Mouse (Mus musculus): ENCODE measurements around the gene Cdkn1a. TPM values are rescaled to one million over a fixed set of nuclear protein-coding genes. Genes with fewer than 3 reads are reported as not detected.

Cdkn1a gene
- polyA plus RNA-seq, 1 experiment, result 2,069 TPM

GRCm38 (mm10) chr17:29093110-29093952 lies 2.6 kb downstream of the Cdkn1a start:
- peak overlapping the region; percentile 77 for H3ac ChIP-seq (ENCODE audit: control insufficient read depth, insufficient read length)
- peaks cover 61% of the 10 kb centered on the region for H3K79me2 ChIP-seq (ENCODE audit: control insufficient read depth, insufficient read depth)
- H3K4me2 ChIP-seq (ENCODE audit: low read depth), result peak overlapping the region; percentile 96
- peaks cover 26% of the 10 kb centered on the region for H3K36me3 ChIP-seq (ENCODE audit: control insufficient read depth, insufficient read depth)
- peak overlapping the region; percentile 100 for H3K4me3 ChIP-seq
- no peaks in the 10 kb centered on the region for H3K27me3 ChIP-seq (ENCODE audit: control insufficient read depth, insufficient read depth, insufficient read length)
- TF ChIP-seq E2F4 (IDR thresholded peaks at IDR 0.05; ENCODE audit: insufficient read depth), result peak; percentile 53
- peak in 1 of 3 experiments; percentile 23 for TF ChIP-seq MYOD1 (IDR thresholded peaks at IDR 0.05; ENCODE audit: control insufficient read depth in 1 of 3, insufficient read length in 2 of 3, low read depth in 2 of 3)
- no peak for TF ChIP-seq TCF12 (IDR thresholded peaks at IDR 0.05; ENCODE audit: insufficient read depth, poor library complexity, severe bottlenecking)
- peak in 2 of 3 experiments; percentile 32 to 64 for TF ChIP-seq MYOG (IDR thresholded peaks at IDR 0.05; ENCODE audit: control insufficient read depth in 1 of 3, insufficient read depth in 1 of 3, insufficient read length in 2 of 3, low read depth in 2 of 3)
- TF ChIP-seq USF1 (IDR thresholded peaks at IDR 0.05; ENCODE audit: low read depth), result no peak
- TF ChIP-seq POLR2A (IDR thresholded peaks at IDR 0.05; ENCODE audit: insufficient read length, low read depth), result peak; percentile 97
- peak; percentile 21 for TF ChIP-seq TCF3 (IDR thresholded peaks at IDR 0.05; ENCODE audit: insufficient read length, low read depth)
- peak; percentile 97 for TF ChIP-seq POLR2AphosphoS2 (IDR thresholded peaks at IDR 0.05; ENCODE audit: insufficient read length, low read depth)
- peak; percentile 19 for TF ChIP-seq REST (IDR thresholded peaks at IDR 0.05; ENCODE audit: insufficient read depth, insufficient read length)
- TF ChIP-seq SRF (IDR thresholded peaks at IDR 0.05; ENCODE audit: control insufficient read depth, insufficient read length, low read depth), result peak; percentile 64
- no peak for TF ChIP-seq CEBPB (IDR thresholded peaks at IDR 0.05; ENCODE audit: insufficient read depth, poor library complexity, severe bottlenecking)
- TF ChIP-seq MAX (IDR thresholded peaks at IDR 0.05; ENCODE audit: low read depth), result no peak

GRCm38 (mm10) chr17:29093961-29094309 lies 3.2 kb downstream of the Cdkn1a start:
- peaks cover 32% of the 10 kb centered on the region for H3K36me3 ChIP-seq (ENCODE audit: control insufficient read depth, insufficient read depth)
- H3K79me2 ChIP-seq (ENCODE audit: control insufficient read depth, insufficient read depth), result peaks cover 62% of the 10 kb centered on the region
- TF ChIP-seq POLR2AphosphoS2 (IDR thresholded peaks at IDR 0.05; ENCODE audit: insufficient read length, low read depth), result peak; percentile 8
- no peak for TF ChIP-seq TCF3 (IDR thresholded peaks at IDR 0.05; ENCODE audit: insufficient read length, low read depth)
- peak; percentile 67 for TF ChIP-seq POLR2A (IDR thresholded peaks at IDR 0.05; ENCODE audit: insufficient read length, low read depth)
- peak in 2 of 3 experiments; percentile 0 to 5 for TF ChIP-seq MYOD1 (IDR thresholded peaks at IDR 0.05; ENCODE audit: control insufficient read depth in 1 of 3, insufficient read length in 2 of 3, low read depth in 2 of 3)
- peak overlapping the region; percentile 100 for H3K4me3 ChIP-seq
- no peaks in the 10 kb centered on the region for H3K27me3 ChIP-seq (ENCODE audit: control insufficient read depth, insufficient read depth, insufficient read length)
- peak overlapping the region; percentile 77 for H3ac ChIP-seq (ENCODE audit: control insufficient read depth, insufficient read length)
- no peak overlapping the region for H3K4me2 ChIP-seq (ENCODE audit: low read depth)

- H3K4me2 ChIP-seq (ENCODE audit: low read depth), result no peak overlapping the region
- peaks cover 38% of the 10 kb centered on the region for H3K36me3 ChIP-seq (ENCODE audit: control insufficient read depth, insufficient read depth)
- peaks cover 62% of the 10 kb centered on the region for H3K79me2 ChIP-seq (ENCODE audit: control insufficient read depth, insufficient read depth)
- TF ChIP-seq MYOG (IDR thresholded peaks at IDR 0.05; ENCODE audit: control insufficient read depth in 1 of 3, insufficient read depth in 1 of 3, insufficient read length in 2 of 3, low read depth in 2 of 3) (peak in 1 of 3 experiments; percentile 29), POLR2A (IDR thresholded peaks at IDR 0.05; ENCODE audit: insufficient read length, low read depth) (peak; percentile 45), TCF12 (IDR thresholded peaks at IDR 0.05; ENCODE audit: insufficient read depth, poor library complexity, severe bottlenecking) (no peak), POLR2AphosphoS2 (IDR thresholded peaks at IDR 0.05; ENCODE audit: insufficient read length, low read depth) (peak; percentile 66), MYOD1 (IDR thresholded peaks at IDR 0.05; ENCODE audit: control insufficient read depth in 1 of 3, insufficient read length in 2 of 3, low read depth in 2 of 3) (peak in 1 of 3 experiments; percentile 7)
- no peaks in the 10 kb centered on the region for H3K27me3 ChIP-seq (ENCODE audit: control insufficient read depth, insufficient read depth, insufficient read length)
- peak overlapping the region; percentile 77 for H3ac ChIP-seq (ENCODE audit: control insufficient read depth, insufficient read length)
- H3K4me3 ChIP-seq, result peak overlapping the region; percentile 100
These were observed 3.8 kb downstream of the Cdkn1a start for GRCm38 (mm10) chr17:29094310-29095181.

GRCm38 (mm10) chr17:29095201-29095733 lies 4.5 kb downstream of the Cdkn1a start:
- Histone ChIP-seq H3ac (ENCODE audit: control insufficient read depth, insufficient read length) (peak overlapping the region; percentile 77), H3K4me3 (peak overlapping the region; percentile 100), H3K4me2 (ENCODE audit: low read depth) (peak overlapping the region; percentile 93), H3K36me3 (ENCODE audit: control insufficient read depth, insufficient read depth) (peaks cover 45% of the 10 kb centered on the region), H3K79me2 (ENCODE audit: control insufficient read depth, insufficient read depth) (peaks cover 62% of the 10 kb centered on the region), H3K27me3 (ENCODE audit: control insufficient read depth, insufficient read depth, insufficient read length) (no peaks in the 10 kb centered on the region)
- TF ChIP-seq SRF (IDR thresholded peaks at IDR 0.05; ENCODE audit: control insufficient read depth, insufficient read length, low read depth) (peak; percentile 56), REST (IDR thresholded peaks at IDR 0.05; ENCODE audit: insufficient read depth, insufficient read length) (no peak), CEBPB (IDR thresholded peaks at IDR 0.05; ENCODE audit: insufficient read depth, poor library complexity, severe bottlenecking) (no peak), TCF12 (IDR thresholded peaks at IDR 0.05; ENCODE audit: insufficient read depth, poor library complexity, severe bottlenecking) (no peak), MAX (IDR thresholded peaks at IDR 0.05; ENCODE audit: low read depth) (no peak), POLR2A (IDR thresholded peaks at IDR 0.05; ENCODE audit: insufficient read length, low read depth) (peak; percentile 88), E2F4 (IDR thresholded peaks at IDR 0.05; ENCODE audit: insufficient read depth) (no peak), MYOD1 (IDR thresholded peaks at IDR 0.05; ENCODE audit: control insufficient read depth in 1 of 3, insufficient read length in 2 of 3, low read depth in 2 of 3) (no peak), POLR2AphosphoS2 (IDR thresholded peaks at IDR 0.05; ENCODE audit: insufficient read length, low read depth) (peak; percentile 93), MYOG (IDR thresholded peaks at IDR 0.05; ENCODE audit: control insufficient read depth in 1 of 3, insufficient read depth in 1 of 3, insufficient read length in 2 of 3, low read depth in 2 of 3) (peak in 1 of 3 experiments; percentile 32), TCF3 (IDR thresholded peaks at IDR 0.05; ENCODE audit: insufficient read length, low read depth) (no peak), USF1 (IDR thresholded peaks at IDR 0.05; ENCODE audit: low read depth) (no peak)
